Mouse (Mus musculus): ENCODE results near the gene Nutf2-ps1. TPM values are rescaled to one million over a fixed set of nuclear protein-coding genes. Genes with fewer than 3 reads are reported as not detected.

Nutf2-ps1 gene
- total and polyA plus RNA-seq, 3 experiments, result 50.8 to 509 (median 220) TPM

DNA sequence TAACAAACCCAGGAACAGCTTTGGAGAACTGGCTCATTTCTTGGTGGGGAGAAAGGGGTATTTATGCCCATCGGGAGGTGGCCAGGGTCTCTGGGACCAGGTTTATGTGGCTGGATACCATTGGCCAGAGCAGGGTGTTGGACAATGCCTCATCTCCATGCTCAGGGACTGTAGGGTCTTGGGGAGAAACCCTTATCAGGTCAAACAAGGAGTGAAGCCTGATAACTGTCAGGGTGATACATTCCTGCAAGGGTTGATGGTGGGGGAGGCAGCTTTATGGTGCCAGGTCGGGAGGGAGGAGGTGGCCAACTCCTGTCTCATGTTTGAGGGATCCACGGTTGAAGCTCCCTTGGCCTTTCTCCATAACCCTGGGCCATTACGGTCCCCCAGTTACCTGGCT is 17.8 kb downstream of the Nutf2-ps1 start:
- Histone ChIP-seq H3K36me3 (replicated peaks in 1 of 2; ENCODE audit: control insufficient read depth in 1 of 2, insufficient read depth in 1 of 2, low read length in 1 of 2) (no peaks in the 10 kb centered on the region), H3K4me1 (ENCODE audit: control insufficient read depth in 1 of 2, insufficient read depth in 2 of 2) (peaks cover 7 to 40% of the 10 kb centered on the region in 2 experiments), H3K9me3 (replicated peaks; ENCODE audit: low read length) (no peaks in the 10 kb centered on the region), H3K79me2 (replicated peaks; ENCODE audit: control insufficient read depth, extremely low read depth, insufficient read depth, poor library complexity, severe bottlenecking) (no peaks in the 10 kb centered on the region), H3K27me3 (replicated peaks) (no peaks in the 10 kb centered on the region), H3K9ac (ENCODE audit: insufficient read depth, low read depth) (no peak overlapping the region), H3K4me2 (ENCODE audit: insufficient read depth, low read depth, poor library complexity, severe bottlenecking) (no peak overlapping the region), H3K27ac (ENCODE audit: insufficient read depth, low read depth) (no peak overlapping the region), H3K4me3 (replicated peaks in 1 of 3; ENCODE audit: low read depth in 2 of 3, low read length in 2 of 3, poor library complexity in 1 of 3) (no peak overlapping the region)
- TF ChIP-seq KAT2A (IDR thresholded peaks at IDR 0.05; ENCODE audit: insufficient replicate concordance, low read length) (no peak), POLR2AphosphoS2 (IDR thresholded peaks at IDR 0.05; ENCODE audit: low read depth, low read length) (no peak), MYC (IDR thresholded peaks at IDR 0.05; ENCODE audit: low read depth, low read length) (no peak), ZNF384 (IDR thresholded peaks at IDR 0.05; ENCODE audit: low read depth, low read length) (no peak), ETS1 (conservative IDR thresholded peaks at IDR 0.05; ENCODE audit: low read depth, low read length) (no peak), NRF1 (IDR thresholded peaks at IDR 0.05; ENCODE audit: low read depth, low read length) (no peak), MEF2A (IDR thresholded peaks at IDR 0.05; ENCODE audit: borderline replicate concordance, low read depth, low read length) (no peak)
- in situ Hi-C loops (cut with MboI; ENCODE audit: low pct_ligation_motif_present, low pct_unique_long_range_greater_than_20kb, low sequenced_read_pairs) (no loop called here), dilution Hi-C loops (cut with MboI; ENCODE audit: extremely low pct_ligation_motif_present, extremely low pct_unique_long_range_greater_than_20kb, low sequenced_read_pairs) (no loop called here)
- no peak for DNase-seq (ENCODE audit: extremely low read depth)

DNA sequence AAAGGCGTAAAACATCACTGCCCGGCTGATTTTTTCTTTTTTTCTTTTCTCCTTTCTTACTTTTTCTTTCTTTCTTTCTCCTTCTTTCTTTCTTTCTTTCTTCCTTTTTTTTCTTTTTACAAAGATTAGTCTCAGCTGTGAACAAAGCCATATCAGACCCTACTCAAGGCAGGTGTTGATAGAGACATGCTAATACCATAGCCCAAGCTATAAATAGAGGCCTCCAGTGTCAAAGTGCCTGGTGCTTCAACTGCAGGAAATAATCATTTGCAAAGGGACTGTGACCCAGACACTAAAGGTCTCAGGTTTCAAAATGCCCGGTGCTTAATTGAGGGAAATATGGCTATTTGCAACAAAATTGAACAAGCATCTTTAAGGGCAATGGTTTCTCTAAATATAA is 20.3 kb downstream of the Nutf2-ps1 start:
- Histone ChIP-seq H3K4me2 (ENCODE audit: insufficient read depth, low read depth, poor library complexity, severe bottlenecking) (no peak overlapping the region), H3K4me3 (replicated peaks in 1 of 3; ENCODE audit: low read depth in 2 of 3, low read length in 2 of 3, poor library complexity in 1 of 3) (no peak overlapping the region), H3K9ac (ENCODE audit: insufficient read depth, low read depth) (no peak overlapping the region), H3K27me3 (replicated peaks) (no peaks in the 10 kb centered on the region), H3K36me3 (replicated peaks in 1 of 2; ENCODE audit: control insufficient read depth in 1 of 2, insufficient read depth in 1 of 2, low read length in 1 of 2) (no peaks in the 10 kb centered on the region), H3K9me3 (replicated peaks; ENCODE audit: low read length) (no peaks in the 10 kb centered on the region), H3K79me2 (replicated peaks; ENCODE audit: control insufficient read depth, extremely low read depth, insufficient read depth, poor library complexity, severe bottlenecking) (no peaks in the 10 kb centered on the region), H3K4me1 (ENCODE audit: control insufficient read depth in 1 of 2, insufficient read depth in 2 of 2) (peaks cover 7 to 53% of the 10 kb centered on the region in 2 experiments), H3K27ac (ENCODE audit: insufficient read depth, low read depth) (no peak overlapping the region)
- dilution Hi-C loops (cut with MboI; ENCODE audit: extremely low pct_ligation_motif_present, extremely low pct_unique_long_range_greater_than_20kb, low sequenced_read_pairs) (no loop called here), in situ Hi-C loops (cut with MboI; ENCODE audit: low pct_ligation_motif_present, low pct_unique_long_range_greater_than_20kb, low sequenced_read_pairs) (no loop called here)
- DNase-seq (ENCODE audit: extremely low read depth), result peak; percentile 34
- no peak for TF ChIP-seq RAD21 (IDR thresholded peaks at IDR 0.05; ENCODE audit: low read depth, low read length)
- 0 out of 2 replicates have a peak, but pooled peaks have one; percentile 14 for TF ChIP-seq MEF2A (IDR thresholded peaks at IDR 0.05; ENCODE audit: borderline replicate concordance, low read depth, low read length)

DNA sequence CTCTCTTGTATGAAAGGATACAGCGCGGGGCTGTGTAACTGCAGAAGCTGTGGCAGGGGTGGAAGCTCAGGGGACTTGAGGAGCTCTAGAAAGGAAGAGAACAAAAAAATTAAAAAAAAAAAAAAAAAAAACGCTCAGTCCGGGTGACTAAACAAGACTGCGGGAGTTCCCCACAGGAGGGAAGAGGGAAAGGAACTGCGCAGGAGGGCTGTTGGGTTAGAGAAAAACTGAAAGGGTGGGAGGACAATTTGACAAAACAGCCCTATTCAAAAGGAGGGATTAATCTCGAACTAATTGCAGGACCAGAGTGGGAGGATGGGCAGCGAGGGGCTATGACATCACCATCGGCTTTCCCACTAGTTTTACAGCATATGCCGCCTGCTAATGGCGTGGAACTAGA is 21.0 kb downstream of the Nutf2-ps1 start:
- H3K9ac ChIP-seq (ENCODE audit: insufficient read depth, low read depth), result no peak overlapping the region
- peak; percentile 68 for DNase-seq (ENCODE audit: extremely low read depth)
- peaks cover 7 to 59% of the 10 kb centered on the region in 2 experiments for H3K4me1 ChIP-seq (ENCODE audit: control insufficient read depth in 1 of 2, insufficient read depth in 2 of 2)
- no peaks in the 10 kb centered on the region for H3K27me3 ChIP-seq (replicated peaks)
- peaks cover 5% of the 10 kb centered on the region for H3K9me3 ChIP-seq (replicated peaks; ENCODE audit: low read length)
- H3K36me3 ChIP-seq (replicated peaks in 1 of 2; ENCODE audit: control insufficient read depth in 1 of 2, insufficient read depth in 1 of 2, low read length in 1 of 2), result no peaks in the 10 kb centered on the region
- in situ Hi-C loops (cut with MboI; ENCODE audit: low pct_ligation_motif_present, low pct_unique_long_range_greater_than_20kb, low sequenced_read_pairs), result no loop called here
- H3K4me2 ChIP-seq (ENCODE audit: insufficient read depth, low read depth, poor library complexity, severe bottlenecking), result peak overlapping the region; percentile 62; the same call in 1 of the 2 replicates
- TF ChIP-seq HCFC1 (IDR thresholded peaks at IDR 0.05; ENCODE audit: low read depth, low read length) (0 out of 2 replicates have a peak, but pooled peaks have one; percentile 24), MAX (IDR thresholded peaks at IDR 0.05; ENCODE audit: low read length) (no peak), MAZ (IDR thresholded peaks at IDR 0.05; ENCODE audit: low read depth, low read length) (no peak), ELF1 (IDR thresholded peaks at IDR 0.05; ENCODE audit: low read depth, low read length) (no peak), SIN3A (IDR thresholded peaks at IDR 0.05; ENCODE audit: low read length) (peak; percentile 48; the same call in 1 of the 2 replicates), RCOR1 (conservative IDR thresholded peaks at IDR 0.05; ENCODE audit: low read depth, low read length) (peak; percentile 64), MXI1 (IDR thresholded peaks at IDR 0.05; ENCODE audit: low read depth, low read length) (no peak), POLR2AphosphoS2 (IDR thresholded peaks at IDR 0.05; ENCODE audit: low read depth, low read length) (no peak), NELFE (IDR thresholded peaks at IDR 0.05; ENCODE audit: low read depth, low read length) (no peak), MEF2A (IDR thresholded peaks at IDR 0.05; ENCODE audit: borderline replicate concordance, low read depth, low read length) (0 out of 2 replicates have a peak, but pooled peaks have one; percentile 38), IRF4 (IDR thresholded peaks at IDR 0.05; ENCODE audit: low read depth, low read length) (peak; percentile 48; the same call in 1 of the 2 replicates), NRF1 (IDR thresholded peaks at IDR 0.05; ENCODE audit: low read depth, low read length) (peak; percentile 36; the same call in 1 of the 2 replicates), ETS1 (conservative IDR thresholded peaks at IDR 0.05; ENCODE audit: low read depth, low read length) (peak; percentile 36; the same call in 1 of the 2 replicates), SMC3 (IDR thresholded peaks at IDR 0.05; ENCODE audit: low read depth, low read length) (peak; percentile 13), ZNF384 (IDR thresholded peaks at IDR 0.05; ENCODE audit: low read depth, low read length) (peak; percentile 99), BHLHE40 (IDR thresholded peaks at IDR 0.05; ENCODE audit: low read depth, low read length) (peak; percentile 54), USF1 (IDR thresholded peaks at IDR 0.05; ENCODE audit: low read depth, low read length) (no peak), EP300 (IDR thresholded peaks at IDR 0.05; ENCODE audit: low read length) (peak; percentile 63), PAX5 (IDR thresholded peaks at IDR 0.05; ENCODE audit: low read length) (no peak)
- dilution Hi-C loops (cut with MboI; ENCODE audit: extremely low pct_ligation_motif_present, extremely low pct_unique_long_range_greater_than_20kb, low sequenced_read_pairs), result no loop called here
- H3K4me3 ChIP-seq (replicated peaks in 1 of 3; ENCODE audit: low read depth in 2 of 3, low read length in 2 of 3, poor library complexity in 1 of 3), result no peak overlapping the region
- no peak overlapping the region for H3K27ac ChIP-seq (ENCODE audit: insufficient read depth, low read depth)
- no peaks in the 10 kb centered on the region for H3K79me2 ChIP-seq (replicated peaks; ENCODE audit: control insufficient read depth, extremely low read depth, insufficient read depth, poor library complexity, severe bottlenecking)
